Mouse (Mus musculus): ENCODE data around the gene Tbx15.

GRCm38 (mm10) chr3:99253497-99254451 is 13.6 kb downstream of the Tbx15 start:
- TF ChIP-seq ZC3H11A (IDR thresholded peaks at IDR 0.05; ENCODE audit: borderline replicate concordance, low read depth, low read length) (no peak), MAFK (IDR thresholded peaks at IDR 0.05; ENCODE audit: insufficient read depth, low read depth, low read length) (no peak), HCFC1 (IDR thresholded peaks at IDR 0.05; ENCODE audit: borderline replicate concordance, insufficient read depth, low read length) (no peak)
